Mouse (Mus musculus) bone marrow macrophage, adult 2 months (primary cell): Measurements from ENCODE around the gene Defb45.

Source experiments
- CTCF ChIP-seq: IDR thresholded peaks from 2 replicates; pipeline ENCODE4 v1.5.1; 2012; ENCODE audit warnings: low read depth, mild to moderate bottlenecking, low read length, moderate library complexity
- POLR2A ChIP-seq: IDR thresholded peaks from 2 replicates; pipeline ENCODE4 v1.6.1; 2012; ENCODE audit warnings: mild to moderate bottlenecking, low read depth, low read length, borderline replicate concordance

GRCm38 (mm10) chr2:152638865-152639264 is 39.7 kb upstream of the Defb45 start:
- TF ChIP-seq CTCF (no peak), POLR2A (no peak)
